Mouse (Mus musculus) adrenal gland, postnatal 25 days (tissue): ENCODE measurements around the gene Pdhx. TPM values are rescaled to one million over a fixed set of nuclear protein-coding genes. Genes with fewer than 3 reads are reported as not detected.

Experiments
- DNase-seq: peaks from one replicate; pipeline ENCODE4 v3.0.0; 2021; ENCODE audit warnings: mixed read lengths
- long read RNA-seq: library from polyadenylated mRNA; stranded (forward); transcript quantifications from one replicate; pipeline ENCODE4 v2.0.0, GENCODE M21; 2021
- total RNA-seq: library from RNA; stranded (reverse); gene quantifications from 2 replicates; pipeline ENCODE4 v1.2.3, GENCODE M21; 2021

Pdhx gene
- total RNA-seq = 109 and 134 TPM in 2 replicates
- long read RNA-seq, transcript Pdhx-201 (11 exons, 2,506 nt) = major isoform, 195 of 216 reads
- long read RNA-seq, partial matches to known transcripts = 12 of 216 reads
- long read RNA-seq, other reads (novel, unspliced or antisense) = 8 of 216 reads

DNA sequence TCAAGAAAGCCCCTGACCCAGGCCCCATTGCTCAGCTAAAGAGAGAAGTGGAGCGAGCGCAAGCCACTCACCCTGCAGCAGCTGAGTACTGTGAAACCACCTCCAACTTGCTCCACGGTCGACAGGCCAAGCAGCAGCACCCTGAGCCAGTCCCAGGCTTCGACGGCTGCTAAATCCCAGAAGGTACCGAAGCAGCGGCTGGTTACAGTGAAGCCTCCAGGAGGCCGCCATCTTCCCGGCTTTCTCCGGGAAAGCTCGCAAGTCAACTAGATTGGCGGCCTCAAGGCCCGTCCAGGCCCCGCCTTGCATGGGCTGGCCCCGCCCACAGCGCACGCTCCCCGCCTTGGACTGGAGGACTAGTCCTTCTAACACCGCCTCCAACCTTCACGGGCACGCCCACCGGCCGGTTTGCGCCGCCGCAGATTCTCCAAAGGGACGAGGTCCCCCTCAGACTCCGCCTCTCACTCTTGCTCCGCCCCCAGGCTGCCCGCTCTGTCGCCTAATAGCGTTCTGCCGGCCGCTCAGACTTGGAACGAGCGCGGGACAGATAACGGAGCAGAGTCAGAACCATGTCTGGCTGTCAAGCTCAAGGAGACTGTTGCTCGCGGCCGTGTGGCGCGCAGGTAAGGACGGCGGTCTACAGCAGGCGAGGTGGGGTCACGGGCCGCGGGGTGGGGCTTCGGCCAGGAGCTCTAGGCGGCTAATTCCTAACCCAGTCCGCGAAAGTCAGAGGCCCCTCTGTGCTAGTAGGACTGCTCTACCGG is at the start of gene Pdhx, which contains the start of gene Apip:
Pdhx (minus strand) TSS at position 295 of the 764 bp plus-strand sequence.
Apip (plus strand) TSS at position 457 of the 764 bp plus-strand sequence.
- peak; percentile 100 for DNase-seq

DNA sequence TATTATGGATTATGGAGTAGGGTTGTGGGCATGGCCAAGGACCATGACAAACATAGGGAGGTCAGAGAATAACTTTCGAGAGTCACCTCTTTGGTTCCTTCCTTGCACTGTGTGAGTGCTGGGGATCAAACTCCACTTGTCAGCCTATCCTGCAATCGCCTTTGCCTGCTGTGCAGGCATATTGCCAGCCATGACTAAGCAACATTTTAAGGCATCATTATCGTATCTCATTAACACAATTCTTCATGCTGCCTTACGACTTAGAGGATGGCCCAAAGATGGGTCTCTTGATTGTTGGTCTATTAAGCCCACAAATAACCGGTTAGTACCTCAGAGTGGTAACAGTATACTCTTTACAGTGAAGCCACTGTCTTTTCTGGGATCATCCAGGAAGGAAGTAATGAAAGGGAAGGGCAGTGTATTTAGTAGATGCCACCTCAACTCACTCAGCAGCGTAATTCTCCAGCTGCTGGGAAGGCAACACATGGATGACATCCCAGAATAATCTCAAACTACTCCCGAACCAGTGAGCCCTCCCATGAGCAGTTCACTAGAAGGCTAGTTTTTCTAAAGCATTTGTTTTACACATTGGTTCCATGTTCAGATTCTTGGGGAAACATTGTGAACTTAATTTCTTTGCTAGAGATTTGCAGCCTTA is 46.0 kb upstream of the Pdhx start:
- no peak for DNase-seq

DNA sequence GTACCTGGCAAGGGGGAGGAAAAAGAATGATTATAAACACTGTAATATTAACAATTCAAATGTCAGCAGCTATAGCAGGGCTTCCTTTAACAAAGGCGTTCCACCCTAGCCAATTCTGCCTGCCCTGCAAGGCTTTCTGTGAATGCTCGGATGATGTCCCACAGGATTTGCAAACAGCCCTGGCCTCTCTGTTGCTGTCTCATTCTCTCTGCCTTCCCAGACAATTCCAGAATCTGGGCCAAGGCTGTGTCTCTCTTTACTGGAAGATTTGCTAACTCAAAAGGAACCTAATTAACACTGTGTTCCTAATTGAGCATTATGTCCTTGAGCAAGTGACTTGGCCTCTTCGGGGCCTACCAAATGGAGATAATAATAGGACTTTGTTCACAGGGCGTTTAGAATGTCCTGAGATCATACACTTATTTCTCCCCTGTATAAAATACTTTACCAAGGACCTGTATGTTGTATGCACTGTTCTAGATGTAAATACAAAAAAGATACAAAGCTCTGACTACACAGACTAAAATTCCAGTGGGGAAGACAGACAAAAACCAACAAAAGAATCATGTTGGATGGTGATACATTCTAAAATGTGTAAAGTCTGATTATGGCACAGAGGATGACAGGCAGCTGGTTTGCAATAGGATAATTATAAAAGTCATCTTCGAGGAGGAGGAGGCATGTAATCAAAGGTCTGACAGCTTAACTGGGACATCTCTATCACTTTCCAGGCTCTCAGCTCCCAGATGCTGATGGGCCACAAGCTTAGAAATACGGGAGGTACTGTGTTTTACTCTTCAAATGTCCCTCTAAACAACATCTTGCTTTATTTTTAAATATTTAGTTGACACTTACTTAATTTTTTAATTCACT is 45.2 kb upstream of the Pdhx start:
- DNase-seq = no peak

DNA sequence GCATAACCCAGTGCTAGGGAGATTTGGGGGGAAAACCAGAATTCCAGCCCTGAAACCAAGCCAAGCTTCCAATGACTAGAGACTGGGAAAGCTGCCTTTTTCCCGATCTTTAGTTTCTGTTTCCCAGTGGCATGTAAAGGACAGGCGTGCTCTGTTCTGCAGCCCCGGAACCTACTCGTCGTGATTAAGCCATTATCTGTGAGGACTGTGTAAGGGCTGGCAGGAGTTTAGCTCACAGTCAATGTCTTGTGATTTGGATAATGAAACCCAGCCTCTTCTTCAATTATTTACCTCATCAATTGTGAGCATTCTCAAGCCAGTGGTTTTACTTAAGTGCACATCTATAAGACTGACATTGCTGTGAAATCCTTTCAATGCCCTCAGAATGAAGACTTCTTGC is 43.9 kb upstream of the Pdhx start:
- no peak for DNase-seq

DNA sequence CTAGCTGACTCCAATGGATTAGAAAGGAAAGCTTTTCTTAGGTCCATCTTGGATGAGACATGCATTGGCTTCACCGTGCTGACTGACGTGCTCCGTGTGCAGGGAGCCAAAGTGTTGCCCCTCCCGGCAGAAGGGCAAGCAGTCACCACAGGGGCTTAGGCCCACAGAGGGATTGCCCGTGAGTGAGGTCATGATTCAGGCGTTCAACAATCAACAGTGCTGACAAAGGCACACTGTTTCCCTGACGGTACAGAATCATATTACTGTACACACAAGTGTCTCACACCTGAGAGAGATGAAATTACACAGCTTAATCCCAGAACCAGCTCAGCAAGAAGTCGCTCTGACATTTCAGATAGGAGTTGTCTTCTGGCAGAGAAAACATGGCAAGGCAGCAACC is 38.4 kb upstream of the Pdhx start:
- DNase-seq = no peak

DNA sequence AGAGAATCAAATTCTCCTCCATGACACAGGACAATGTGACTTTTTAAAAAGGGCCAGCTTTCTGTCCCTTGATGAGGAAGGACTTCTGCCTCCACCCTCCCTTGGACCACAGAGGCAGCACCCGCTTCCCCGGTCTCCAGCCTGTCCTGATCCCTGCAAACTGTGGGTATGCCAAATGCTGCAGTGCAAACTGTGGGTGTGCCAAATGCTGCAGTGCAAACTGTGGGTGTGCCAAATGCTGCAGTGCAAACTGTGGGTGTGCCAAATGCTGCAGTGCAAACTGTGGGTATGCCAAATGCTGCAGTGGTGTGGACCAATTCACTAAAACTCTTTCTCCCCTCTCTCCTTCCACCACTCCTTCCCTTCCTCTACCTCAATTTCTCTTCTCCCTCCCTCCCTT is 32.9 kb upstream of the Pdhx start:
- no peak for DNase-seq

DNA sequence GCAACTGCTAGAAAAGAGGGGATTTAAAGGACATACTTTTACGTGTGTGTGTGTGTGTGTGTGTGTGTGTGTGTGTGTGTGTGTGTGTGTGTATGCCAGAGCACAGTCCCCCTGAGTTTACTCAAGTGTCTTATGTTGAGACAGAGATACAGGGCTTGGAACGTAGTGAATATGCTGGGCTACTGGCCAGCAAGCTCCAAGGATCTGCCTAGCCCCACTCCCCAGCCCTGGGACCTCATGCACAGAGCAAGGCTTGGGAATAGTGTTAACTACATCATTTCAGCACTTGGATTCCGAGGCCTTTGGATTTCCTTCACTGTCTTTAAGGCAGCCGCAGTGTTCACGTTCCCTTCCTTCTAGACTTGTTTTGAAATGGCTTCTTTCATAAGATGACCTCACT is 29.3 kb upstream of the Pdhx start:
- no peak for DNase-seq

DNA sequence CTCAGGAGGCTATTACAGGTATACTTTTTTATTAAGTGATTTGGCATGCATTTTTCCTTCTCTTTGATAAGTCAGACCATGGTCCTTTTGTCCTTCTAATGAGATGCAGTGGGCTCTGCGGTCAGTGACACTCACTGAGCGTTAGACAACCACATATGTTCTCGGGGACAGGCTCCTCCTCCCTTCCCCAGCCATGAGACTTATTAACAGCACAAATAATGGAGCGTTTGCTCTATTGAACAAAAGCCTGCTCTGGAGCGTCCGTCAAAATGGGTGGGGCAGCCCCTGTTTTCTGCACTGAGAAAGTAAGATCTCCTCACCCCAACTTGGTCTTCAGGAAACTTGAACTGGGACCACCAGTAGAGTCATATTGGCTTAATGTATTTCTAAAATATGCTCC is 16.2 kb upstream of the Pdhx start:
- DNase-seq = no peak

DNA sequence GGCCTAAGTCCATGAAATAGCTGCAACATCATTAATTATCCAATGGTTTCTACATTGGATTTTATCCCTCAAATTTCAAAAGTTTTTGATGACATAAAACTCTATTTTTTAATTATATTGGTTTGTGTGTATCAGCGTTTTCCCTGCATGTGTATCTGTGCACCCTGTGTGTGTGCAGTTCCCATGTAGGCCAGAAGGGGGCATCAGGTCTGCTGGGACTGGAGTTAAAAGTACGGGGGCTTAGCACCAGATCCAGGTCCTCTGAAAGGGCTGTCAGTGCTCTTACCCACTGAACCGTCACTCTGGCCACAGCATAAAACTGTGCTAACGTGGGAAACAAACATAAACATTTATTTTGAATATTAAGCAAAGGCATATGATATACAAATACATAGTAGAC is 14.8 kb upstream of the Pdhx start:
- no peak for DNase-seq

DNA sequence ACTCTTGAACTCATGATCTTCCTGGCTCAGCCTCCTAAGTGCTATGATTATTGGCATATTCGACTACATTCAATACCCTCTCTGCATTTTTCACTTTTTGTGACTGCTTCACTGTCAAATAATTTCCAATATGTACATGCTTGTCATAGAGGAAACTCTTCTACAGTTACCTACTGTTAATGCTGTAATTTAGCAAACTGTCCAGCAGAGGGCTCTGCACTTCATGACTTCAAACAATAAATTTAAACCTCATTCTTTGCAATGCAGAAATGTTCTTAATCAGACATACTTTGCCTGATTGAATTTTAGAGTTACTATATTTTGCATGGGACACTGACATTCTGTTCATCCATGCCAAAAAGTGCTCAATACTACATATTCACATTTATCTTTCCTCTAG is 13.1 kb upstream of the Pdhx start:
- DNase-seq = no peak

DNA sequence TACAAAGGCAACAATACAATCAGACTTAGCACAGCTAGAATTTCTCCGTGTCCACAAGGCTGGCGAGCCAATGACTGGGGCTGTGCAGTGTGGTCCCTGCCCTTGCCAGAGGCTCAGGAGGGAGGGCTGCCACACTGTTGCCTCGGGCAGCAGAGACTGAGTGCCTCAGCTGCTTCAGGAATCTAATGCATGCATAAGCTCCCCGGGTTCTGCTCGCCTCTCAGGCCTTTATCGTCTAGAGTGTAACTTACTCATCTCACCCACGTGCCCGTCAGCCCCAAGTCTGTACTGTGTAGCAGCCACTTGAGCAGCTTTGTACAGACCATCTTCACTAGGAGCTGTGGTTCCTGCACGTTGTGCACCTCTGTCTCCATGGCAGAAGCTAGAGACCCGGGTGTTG is 12.3 kb upstream of the Pdhx start:
- no peak for DNase-seq

DNA sequence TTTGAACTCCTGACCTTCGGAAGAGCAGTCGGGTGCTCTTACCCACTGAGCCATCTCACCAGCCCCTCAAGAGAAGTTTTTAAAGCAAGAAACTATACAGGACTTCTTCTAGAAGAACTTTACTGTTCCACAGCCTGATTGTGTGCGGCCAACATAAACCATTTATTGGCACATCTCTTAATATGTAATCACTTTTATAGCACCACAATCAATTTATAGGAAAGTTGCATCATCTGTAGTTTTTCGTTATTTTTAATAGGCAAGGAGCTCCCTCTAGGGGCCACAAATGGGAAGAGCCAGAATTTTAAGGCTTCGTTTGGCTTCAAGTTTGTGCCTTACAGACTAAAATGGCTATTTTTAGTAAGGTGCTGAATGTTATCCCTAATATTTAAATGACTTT is 11.1 kb upstream of the Pdhx start:
- DNase-seq = no peak

DNA sequence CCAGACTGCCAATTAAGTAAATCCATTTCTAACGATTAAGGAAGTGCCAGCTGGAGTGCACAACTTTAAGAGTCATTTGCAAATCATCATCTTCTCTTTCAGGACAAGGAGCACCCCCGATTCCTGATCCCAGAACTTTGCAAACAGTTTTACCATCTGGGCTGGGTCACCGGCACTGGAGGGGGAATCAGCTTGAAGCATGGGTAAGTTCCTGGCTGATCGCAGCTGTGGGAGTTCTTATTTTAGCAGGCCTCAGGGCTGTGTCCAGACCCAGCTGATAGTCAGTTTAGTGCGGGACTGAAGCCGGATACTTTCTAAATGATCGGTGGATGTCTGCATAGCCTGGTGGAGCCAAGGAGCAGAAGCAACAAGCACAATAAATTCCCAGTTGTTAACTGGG is 9.5 kb upstream of the Pdhx start:
- DNase-seq = no peak

DNA sequence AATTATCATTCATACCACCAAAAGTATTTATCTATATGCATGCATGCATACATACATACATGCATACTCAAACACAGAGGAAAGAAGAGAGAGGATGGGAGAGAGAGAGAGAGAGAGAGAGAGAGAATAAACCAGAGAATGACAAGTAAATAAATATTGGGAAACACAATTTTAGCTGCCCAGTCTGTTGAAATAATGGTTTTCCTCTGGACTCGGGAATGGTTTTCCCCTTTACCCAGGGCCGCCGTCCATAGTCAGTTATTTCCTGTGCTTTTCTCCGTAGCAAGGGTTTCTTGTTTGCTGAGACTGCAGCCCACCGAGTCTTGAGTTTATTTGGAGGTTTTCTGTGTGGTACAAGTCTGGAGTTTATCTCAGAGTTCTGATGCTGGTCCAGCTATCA is 8.4 kb upstream of the Pdhx start:
- no peak for DNase-seq

DNA sequence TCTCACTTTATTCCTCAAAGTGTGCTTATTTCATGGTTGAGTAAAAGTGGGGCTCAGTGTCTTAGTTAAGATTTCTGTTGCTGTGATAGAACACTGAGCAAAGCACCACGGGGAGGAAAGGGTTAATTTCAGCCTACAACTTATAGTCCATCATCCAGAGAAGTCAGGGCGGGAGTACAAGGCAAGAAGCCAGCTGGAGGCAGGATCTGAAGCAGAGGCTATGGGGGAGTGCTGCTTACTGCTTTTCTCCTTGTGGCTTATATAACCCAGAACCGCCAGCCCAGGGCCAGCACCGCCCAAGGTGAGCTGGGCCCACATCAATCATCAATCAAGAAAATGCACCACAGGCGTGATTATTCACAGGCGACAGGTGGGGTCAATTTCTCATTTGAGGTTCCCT is 7.8 kb upstream of the Pdhx start:
- no peak for DNase-seq

DNA sequence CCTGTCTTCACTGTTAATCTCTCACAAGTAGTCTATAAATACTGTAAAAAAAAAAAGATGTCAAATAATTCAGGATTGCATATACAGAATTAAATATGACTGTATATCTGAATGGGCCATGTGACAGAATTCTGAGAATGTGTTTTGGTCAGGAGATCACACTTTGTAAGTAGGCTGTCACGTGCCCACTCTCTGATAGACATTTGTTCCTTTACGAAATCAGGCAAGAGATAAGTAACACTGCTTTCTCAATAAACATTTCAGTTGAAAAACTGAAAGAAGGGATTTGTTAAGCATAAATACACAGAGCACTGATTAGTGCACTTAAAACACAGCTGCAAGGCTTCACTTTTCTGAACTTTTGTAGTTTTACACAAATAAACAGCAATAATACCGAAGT is 2.7 kb downstream of the Pdhx start:
- no peak for DNase-seq

DNA sequence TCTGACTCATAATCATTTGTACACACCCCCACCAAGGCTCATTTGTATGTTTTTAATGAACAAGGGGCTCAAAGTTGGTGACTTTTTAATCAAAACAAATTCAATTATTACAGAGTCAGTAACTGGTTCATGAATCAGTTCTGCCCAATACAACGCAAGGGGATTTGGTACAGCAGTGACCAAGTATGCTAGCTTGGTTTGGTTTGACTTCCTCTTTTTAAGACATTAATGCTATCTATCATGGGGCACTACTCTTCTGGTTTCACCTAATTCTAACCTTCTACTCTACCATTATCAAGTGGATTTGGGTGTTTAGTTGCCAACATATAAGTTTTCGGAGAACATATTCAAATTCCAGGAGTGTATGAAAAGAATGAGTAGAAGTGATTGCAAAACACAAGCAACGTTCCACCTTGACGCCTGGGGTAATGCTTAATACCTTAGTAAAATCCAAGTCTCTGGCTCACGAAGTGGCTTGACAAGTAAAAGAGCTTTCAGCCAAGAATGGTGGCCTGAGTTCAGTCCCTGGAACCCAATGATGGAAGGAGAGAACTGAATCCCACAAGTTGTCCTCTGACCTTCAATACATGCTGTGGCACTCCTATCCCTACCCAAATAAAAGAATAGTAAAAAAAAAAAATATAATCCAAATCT is 3.4 kb downstream of the Pdhx start:
- no peak for DNase-seq

DNA sequence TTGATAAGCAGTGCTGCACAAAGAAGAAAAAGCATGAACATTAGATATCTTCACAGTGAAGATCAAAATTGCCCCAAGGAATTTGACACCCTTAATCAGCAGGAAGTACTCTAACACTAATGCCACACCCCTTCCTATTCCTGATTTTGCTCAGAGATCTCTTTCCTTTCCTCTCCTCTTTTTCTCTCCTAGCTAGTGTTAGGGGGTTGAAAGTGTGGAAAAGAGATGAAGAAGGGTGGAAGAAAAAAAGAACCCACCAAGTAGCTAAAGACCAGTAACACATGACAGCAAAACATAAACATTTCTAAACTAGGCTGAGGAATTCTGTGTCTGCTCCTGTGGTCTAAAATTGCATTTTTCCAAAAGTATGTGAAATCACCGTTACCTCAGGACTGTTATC is 4.7 kb downstream of the Pdhx start:
- no peak for DNase-seq

DNA sequence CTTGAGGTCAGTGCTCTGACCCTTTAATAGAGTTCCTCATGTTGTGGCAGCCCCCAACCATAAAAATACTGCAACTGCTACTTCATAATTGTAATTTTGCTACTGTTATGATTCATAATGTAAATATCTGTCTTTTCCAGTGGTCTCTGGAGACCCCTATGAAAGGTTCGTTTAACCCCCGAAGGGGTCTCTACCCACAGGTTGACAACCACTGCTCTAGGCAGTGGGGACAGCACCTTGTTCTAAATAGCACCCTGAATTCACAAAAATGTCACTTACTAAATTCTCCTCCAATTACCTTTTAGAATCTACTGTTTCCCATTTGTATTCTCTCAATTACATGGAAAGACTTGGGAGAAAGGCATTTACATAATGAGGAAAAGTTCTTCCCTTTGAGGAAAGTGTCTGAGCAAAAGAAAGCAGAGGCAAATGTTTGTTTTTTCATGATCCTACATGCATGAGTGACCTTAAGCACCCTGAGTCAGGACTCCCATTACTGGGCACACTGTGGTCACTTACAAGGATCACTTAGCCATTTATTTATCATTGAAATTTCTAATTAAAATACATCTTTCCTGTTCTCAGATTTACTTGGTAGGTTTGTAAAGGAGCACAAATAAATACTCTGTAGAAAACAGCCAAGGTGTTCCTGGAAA is 5.6 kb downstream of the Pdhx start:
- DNase-seq = no peak

DNA sequence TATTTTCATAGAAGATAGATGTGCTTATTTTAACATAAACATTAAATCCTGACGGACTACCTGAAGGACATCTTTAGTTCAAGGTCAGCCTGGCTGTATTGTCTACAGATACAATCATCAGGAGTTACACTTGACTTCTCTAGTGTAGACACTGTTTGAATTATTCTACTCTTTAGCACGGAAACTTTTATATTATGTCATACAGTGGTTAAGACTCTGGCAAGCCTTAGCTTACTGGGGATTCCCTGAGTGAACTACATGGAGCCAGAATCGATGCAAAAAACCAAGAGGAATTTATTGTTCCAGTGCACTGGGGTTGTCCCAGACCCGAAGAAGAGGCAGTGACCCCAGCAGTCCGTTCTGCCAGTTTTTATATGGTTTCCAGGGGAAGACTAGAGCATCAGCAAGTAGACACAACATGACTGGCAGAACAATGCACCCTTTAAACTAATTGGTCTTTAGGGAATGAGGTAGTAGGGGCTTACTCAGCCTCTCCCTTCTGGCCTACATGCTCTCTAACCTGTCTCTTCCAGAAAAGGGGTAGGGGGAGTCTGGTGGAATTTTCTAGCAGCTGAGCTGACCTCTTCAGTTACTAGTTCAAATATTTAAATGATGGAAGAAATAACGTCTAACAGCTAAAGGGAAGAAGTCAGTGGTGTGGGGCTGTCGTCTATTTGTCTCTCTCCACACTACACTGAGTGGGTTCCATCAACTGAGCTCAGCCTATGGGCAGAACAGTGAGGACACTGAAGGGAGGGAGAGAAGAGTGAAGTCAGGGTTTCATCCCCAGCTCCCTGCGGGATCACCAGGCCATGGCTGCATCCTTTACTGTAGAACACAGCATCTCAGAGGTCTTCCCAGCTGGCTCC is 6.4 kb downstream of the Pdhx start:
- no peak for DNase-seq

DNA sequence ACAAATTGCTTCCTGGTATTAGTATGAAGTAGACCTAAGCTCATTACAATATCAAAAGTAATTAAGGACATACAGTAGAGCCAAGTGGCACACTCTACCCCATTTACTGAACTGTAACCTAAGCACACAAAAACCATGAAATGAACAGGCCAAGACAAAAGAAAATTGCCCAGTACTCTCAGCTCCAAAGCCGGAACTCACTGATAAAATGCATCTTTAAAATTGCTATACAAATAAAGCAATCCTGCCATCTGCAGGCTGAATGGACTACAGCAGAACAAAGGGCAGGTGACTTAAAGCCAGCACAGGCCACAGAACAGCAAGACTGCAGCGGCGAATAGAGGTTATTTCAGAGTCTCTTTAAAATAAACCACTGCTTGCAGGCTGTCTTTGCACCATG is 10.4 kb downstream of the Pdhx start:
- peak; percentile 17 for DNase-seq
